Mouse (Mus musculus) small intestine, adult 2 months (tissue): ENCODE measurements around the gene Golga3. TPM values are rescaled to one million over a fixed set of nuclear protein-coding genes. Genes with fewer than 3 reads are reported as not detected.

Experiments
- H3K27ac ChIP-seq: fragments of 200-500 bp; 2 replicates; pipeline ENCODE4 v1.5.1; 2012; ENCODE audit warnings: low read depth, low read length, control low read depth, inconsistent platforms; ENCODE audit not compliant: insufficient read depth
- H3K27me3 ChIP-seq: fragments of 200-500 bp; 2 replicates; pipeline ENCODE4 v1.6.1; 2012; ENCODE audit warnings: mild to moderate bottlenecking, moderate library complexity, low read length, inconsistent platforms; ENCODE audit not compliant: control insufficient read depth, insufficient read depth
- H3K36me3 ChIP-seq: fragments of 200-500 bp; 2 replicates; pipeline ENCODE4 v1.6.1; 2012; ENCODE audit warnings: mild to moderate bottlenecking, low read length, control low read depth, inconsistent platforms; ENCODE audit not compliant: control insufficient read depth, insufficient read depth
- H3K4me1 ChIP-seq: fragments of 200-500 bp; 2 replicates; pipeline ENCODE4 v1.6.1; 2012; ENCODE audit warnings: low read length, inconsistent platforms, mixed read lengths; ENCODE audit not compliant: control insufficient read depth, insufficient read depth, insufficient read length
- H3K4me3 ChIP-seq: fragments of 200-500 bp; 2 replicates; pipeline ENCODE4 v1.5.1; 2012; ENCODE audit warnings: low read depth, mild to moderate bottlenecking, control low read depth, inconsistent platforms, low read length, moderate library complexity
- CTCF ChIP-seq: fragments of 200-500 bp; IDR thresholded peaks from 2 replicates; pipeline ENCODE4 v1.5.1; 2012; ENCODE audit warnings: low read depth, mild to moderate bottlenecking, control low read depth, inconsistent platforms, low read length, moderate library complexity, mixed read lengths; ENCODE audit not compliant: insufficient replicate concordance, insufficient read length; ENCODE audit errors: extremely low read depth
- POLR2A ChIP-seq: fragments of 200-500 bp; IDR thresholded peaks from 2 replicates; pipeline ENCODE4 v1.6.1; 2012; ENCODE audit warnings: low read depth, mild to moderate bottlenecking, control low read depth, inconsistent platforms, low read length, moderate library complexity
- WGBS: fragments of 180-500 bp; shearing (Covaris S2); methylation state at CpG from one replicate; pipeline ENCODE4 v1.1.7; 2018; 5-methylcytosine and 5-hydroxymethylcytosine counted together
- polyA plus RNA-seq: library from polyadenylated mRNA; depleted of rRNA; stranded (reverse); fragments of >200 nt; gene quantifications from 2 replicates; pipeline ENCODE4 v1.2.3, GENCODE M21; 2012

The Golga3 gene
- polyA plus RNA-seq, 1 experiment, result 6.7 TPM

GRCm38 (mm10) chr5:110216780-110217179 lies 40.3 kb downstream of the Golga3 start:
- H3K27ac ChIP-seq, result no peak overlapping the region
- 91% methylated on average over 3 of the region's 3 CpGs for WGBS
- H3K36me3 ChIP-seq, result peaks cover 80% of the 10 kb centered on the region
- no peak overlapping the region for H3K4me3 ChIP-seq
- no peaks in the 10 kb centered on the region for H3K4me1 ChIP-seq
- H3K27me3 ChIP-seq, result no peaks in the 10 kb centered on the region
- no peak for TF ChIP-seq CTCF
- no peak for TF ChIP-seq POLR2A

- TF ChIP-seq CTCF (no peak), POLR2A (no peak)
- H3K4me1 ChIP-seq, result no peaks in the 10 kb centered on the region
- WGBS, result 94% methylated on average over 4 of the region's 4 CpGs
- H3K4me3 ChIP-seq, result no peak overlapping the region
- no peaks in the 10 kb centered on the region for H3K27me3 ChIP-seq
- no peak overlapping the region for H3K27ac ChIP-seq
- peaks cover 72% of the 10 kb centered on the region for H3K36me3 ChIP-seq
Observed at GRCm38 (mm10) chr5:110220331-110220730, 43.8 kb downstream of the Golga3 start.

- 86% methylated on average over 6 of the region's 6 CpGs for WGBS
- TF ChIP-seq POLR2A (no peak), CTCF (no peak)
Observed at GRCm38 (mm10) chr5:110222757-110223156, 46.3 kb downstream of the Golga3 start.

GRCm38 (mm10) chr5:110225056-110225455 lies 48.6 kb downstream of the Golga3 start:
- WGBS, result 79% methylated on average over 3 of the region's 3 CpGs
- no peaks in the 10 kb centered on the region for H3K27me3 ChIP-seq
- no peak overlapping the region for H3K4me3 ChIP-seq
- TF ChIP-seq CTCF (no peak), POLR2A (no peak)
- no peak overlapping the region for H3K27ac ChIP-seq
- peaks cover 42% of the 10 kb centered on the region for H3K36me3 ChIP-seq
- no peaks in the 10 kb centered on the region for H3K4me1 ChIP-seq

More at GRCm38 (mm10) chr5:110222757-110223156, 46.3 kb downstream of the Golga3 start:
- Histone ChIP-seq H3K4me1 (no peaks in the 10 kb centered on the region), H3K27ac (no peak overlapping the region), H3K4me3 (no peak overlapping the region), H3K27me3 (no peaks in the 10 kb centered on the region), H3K36me3 (peaks cover 60% of the 10 kb centered on the region)

- Histone ChIP-seq H3K27me3 (no peaks in the 10 kb centered on the region), H3K36me3 (peaks cover 22% of the 10 kb centered on the region), H3K27ac (no peak overlapping the region), H3K4me3 (no peak overlapping the region), H3K4me1 (no peaks in the 10 kb centered on the region)
- TF ChIP-seq CTCF (no peak), POLR2A (no peak)
- WGBS, result 79% methylated on average over 1 of the region's 1 CpGs
Observed at GRCm38 (mm10) chr5:110227336-110227883, 50.9 kb downstream of the Golga3 start.

- Histone ChIP-seq H3K27ac (peak overlapping the region; percentile 59), H3K36me3 (peaks cover 10% of the 10 kb centered on the region), H3K4me3 (peak overlapping the region; percentile 99), H3K4me1 (no peaks in the 10 kb centered on the region), H3K27me3 (no peaks in the 10 kb centered on the region)
- 2% methylated on average over 8 of the region's 8 CpGs for WGBS
- TF ChIP-seq POLR2A (no peak), CTCF (no peak)
Observed at GRCm38 (mm10) chr5:110230401-110230779, 53.9 kb downstream of the Golga3 start.

- Histone ChIP-seq H3K4me1 (no peaks in the 10 kb centered on the region), H3K4me3 (peak within 1 kb of the TSS; percentile 99), H3K36me3 (peaks cover 11% of the 10 kb centered on the region), H3K27me3 (no peaks in the 10 kb centered on the region), H3K27ac (peak within 1 kb of the TSS; percentile 78)
- TF ChIP-seq CTCF (no peak), POLR2A (peak; percentile 41; the same call in 1 of the 2 replicates)
- WGBS, result under 1% methylated on average over 75 of the region's 81 CpGs
Observed at GRCm38 (mm10) chr5:110230780-110231461, 54.4 kb downstream of the Golga3 start, which contains the start of gene Ankle2. Ankle2 (plus strand) TSS chr5:110231004.
